Mouse (Mus musculus) embryo, embryonic 11 days (tissue): ENCODE measurements at regions not wholly inside any gene's neighbourhood (a gene's known extent, or its start where the extent isn't known, plus 50 kb on each side); places are given as distances from the start of the nearest gene placed in this dataset.
A peak's percentile ranks its signal among the peaks of the same experiment; 100 is the strongest.

ENCODE experiments used
- DNase-seq: peaks from one replicate; pipeline ENCODE4 v3.0.0-alpha.2; 2015

GRCm38 (mm10) chr6:127207308-127207707 is 55.3 kb upstream of the Ccnd2 start:
- DNase-seq = no peak

- no peak for DNase-seq
These were observed 61.4 kb upstream of the Ccnd2 start for GRCm38 (mm10) chr6:127213355-127213754.

DNA sequence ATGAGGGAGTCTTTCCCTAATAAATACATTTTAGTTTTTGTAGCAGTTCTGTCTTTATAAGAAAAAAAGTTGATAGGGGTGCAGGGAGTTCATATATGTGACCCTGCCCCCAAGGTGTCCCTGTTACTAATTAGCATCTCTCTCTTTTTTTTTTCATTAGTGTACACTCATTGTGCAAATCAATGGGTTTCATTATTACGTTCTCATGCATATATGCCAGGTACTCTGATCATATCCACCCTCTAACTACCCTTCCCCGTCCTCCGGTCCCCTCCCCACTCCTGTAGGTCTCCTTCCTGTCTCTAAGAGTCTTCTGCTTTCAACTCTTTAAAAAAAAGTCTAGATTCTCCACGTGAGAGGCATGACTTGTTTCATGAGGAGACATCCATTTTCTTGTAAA is 63.9 kb upstream of the Ccnd2 start:
- DNase-seq = no peak

DNA sequence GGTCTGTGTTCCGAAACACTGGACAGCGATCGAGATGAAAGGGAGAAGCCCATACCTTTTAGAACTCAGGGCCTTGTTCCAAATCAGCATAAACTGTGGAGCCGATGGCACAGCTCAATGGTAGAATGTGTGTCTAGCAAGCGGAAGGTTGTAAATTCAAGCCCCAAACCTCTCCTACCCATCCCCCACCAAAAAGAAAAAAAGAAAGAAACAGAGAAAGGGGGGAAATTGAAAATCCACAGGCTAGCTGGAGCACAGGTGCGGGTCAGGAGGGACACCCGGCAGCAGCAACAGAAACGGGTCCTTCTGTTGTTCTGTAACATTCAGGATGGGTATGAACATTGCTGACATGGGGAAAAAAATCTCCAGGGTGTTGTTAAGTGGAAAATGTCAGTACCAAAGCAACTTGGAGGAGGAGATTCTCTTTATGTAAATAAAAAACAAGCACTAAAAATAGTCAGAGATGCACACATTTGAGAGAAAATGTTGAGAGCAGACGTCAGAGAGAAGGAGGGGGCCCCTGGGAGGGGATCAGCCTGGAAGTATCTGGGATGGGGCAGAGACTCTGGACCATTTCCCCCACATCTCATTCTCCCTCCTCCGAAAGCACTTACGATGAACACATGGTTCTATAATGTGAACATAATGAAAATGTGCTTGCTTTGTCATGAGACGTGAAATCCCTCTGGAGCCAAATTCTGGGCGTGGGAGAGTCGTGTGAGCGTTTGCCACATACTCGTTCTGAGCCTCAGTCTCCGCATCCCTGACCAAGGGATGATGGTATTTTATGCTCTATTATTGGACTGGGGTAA is 66.8 kb upstream of the Ccnd2 start:
- DNase-seq = no peak

DNA sequence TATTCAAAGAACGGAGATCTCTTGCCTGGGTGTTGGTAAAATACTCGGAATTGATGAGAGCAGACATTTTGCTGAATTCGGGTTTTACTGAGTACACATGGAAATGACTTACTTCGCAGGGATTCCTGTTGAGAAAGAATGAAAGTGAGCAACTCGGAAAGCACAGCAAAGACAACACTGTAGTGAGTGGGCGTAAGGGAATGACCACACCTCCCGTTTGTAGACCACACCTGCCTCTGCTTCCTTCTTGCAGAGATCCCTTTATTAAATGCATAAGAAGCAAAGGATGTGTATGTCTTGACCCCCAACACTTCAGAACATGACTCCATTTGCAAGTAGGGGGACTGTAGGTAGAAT is 67.4 kb upstream of the Ccnd2 start:
- no peak for DNase-seq

DNA sequence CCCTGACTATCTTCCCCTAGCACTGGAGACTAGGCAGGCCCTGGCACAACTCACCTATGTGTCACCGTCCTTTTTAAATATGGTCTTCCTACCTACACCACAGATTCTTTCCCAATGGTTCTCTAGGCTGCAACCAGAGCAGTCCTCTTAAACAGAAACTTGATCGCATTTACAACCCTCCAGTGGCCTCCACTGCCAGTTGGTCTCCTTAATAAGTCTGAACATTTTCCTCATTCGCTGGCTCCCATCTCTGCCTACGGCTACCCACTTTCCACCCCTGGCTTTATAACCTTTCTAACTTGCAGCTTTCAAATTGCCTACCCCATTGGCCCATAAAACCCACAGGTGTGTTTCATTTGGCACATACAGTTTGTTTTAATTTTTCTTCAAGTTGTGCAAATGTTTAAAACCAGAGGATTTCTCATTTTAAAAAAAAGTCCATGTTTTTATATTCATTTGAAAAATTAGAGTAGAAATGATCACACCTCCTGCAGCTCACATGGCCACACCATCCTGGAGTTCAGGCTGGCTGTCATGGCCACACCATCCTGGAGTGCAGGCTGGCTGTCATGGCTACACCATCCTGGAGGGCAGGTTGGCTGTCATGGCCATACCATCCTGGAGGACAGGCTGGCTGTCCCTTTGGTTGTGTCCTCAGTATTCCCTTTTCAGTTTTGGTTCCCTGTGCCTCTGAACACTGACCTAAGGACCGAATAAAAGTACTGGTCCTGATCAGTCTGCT is 74.4 kb upstream of the Ccnd2 start:
- no peak for DNase-seq

- DNase-seq = no peak
These were observed 84.6 kb upstream of the Ccnd2 start for GRCm38 (mm10) chr6:127236510-127237109.

DNA sequence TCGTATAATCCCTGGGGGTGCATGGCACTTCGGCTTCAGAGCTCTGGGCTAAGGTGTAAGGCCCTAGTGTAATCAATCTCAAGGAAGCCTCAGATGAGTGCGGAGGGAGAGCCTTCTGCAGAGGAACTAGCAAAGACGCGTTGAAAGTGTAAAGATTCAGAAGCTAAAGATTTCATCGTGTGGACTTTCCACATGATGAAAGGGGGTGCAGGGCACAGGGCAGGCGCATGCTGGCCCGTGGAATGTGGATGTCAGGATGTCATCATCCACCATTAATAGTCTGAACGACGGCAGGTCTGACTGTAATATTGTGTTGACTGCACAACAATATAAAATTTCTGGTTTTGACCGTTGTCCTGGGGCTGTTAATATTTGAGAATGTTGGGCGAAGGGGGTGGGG is 85.2 kb upstream of the Ccnd2 start:
- DNase-seq = no peak

DNA sequence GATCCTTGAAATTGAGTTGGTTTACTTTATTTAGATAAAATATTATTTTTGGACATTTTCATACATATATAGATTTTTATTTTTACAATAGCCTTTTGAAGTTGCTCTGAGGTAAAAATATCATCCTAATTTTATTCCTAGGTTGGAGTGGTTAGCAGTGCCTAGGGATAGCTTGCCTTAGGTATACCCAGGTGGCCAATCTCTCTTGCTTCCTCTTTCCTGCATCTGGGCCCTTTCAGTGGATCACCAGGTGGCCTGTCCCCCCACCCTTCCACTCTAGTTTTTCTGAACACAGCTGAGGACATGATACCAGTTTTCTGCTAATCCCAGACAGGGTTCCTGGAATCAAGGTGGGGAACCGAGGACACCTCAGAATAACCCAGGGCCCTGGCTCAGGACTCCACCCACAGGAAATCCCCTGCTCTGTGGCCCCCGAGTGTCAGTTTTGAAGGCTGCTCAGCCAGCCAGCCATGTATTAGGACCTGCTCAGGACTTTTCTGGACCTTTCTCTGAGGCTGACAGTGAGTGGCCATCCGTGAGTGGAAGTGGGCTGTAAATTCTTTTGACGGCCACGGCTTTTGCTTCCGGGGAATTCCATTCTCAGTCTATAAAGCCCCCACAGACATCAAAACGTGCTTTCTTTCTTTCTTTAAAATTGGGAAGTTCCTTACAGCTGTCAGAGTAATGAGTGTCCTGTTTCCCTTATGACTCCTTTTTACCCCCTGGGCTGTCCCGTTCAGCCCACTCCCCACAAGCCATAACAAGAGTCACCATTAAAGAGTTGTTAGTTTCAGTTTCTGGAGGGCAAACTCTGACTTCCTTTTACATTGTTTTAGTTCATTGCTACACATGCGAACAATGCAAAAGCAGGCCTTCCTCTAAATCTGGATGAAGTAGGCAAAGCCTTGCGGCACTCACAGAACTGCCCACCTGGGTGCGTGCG is 87.8 kb upstream of the Ccnd2 start:
- DNase-seq = no peak

- no peak for DNase-seq
These were observed 88.7 kb upstream of the Ccnd2 start for GRCm38 (mm10) chr6:127240472-127241375.

DNA sequence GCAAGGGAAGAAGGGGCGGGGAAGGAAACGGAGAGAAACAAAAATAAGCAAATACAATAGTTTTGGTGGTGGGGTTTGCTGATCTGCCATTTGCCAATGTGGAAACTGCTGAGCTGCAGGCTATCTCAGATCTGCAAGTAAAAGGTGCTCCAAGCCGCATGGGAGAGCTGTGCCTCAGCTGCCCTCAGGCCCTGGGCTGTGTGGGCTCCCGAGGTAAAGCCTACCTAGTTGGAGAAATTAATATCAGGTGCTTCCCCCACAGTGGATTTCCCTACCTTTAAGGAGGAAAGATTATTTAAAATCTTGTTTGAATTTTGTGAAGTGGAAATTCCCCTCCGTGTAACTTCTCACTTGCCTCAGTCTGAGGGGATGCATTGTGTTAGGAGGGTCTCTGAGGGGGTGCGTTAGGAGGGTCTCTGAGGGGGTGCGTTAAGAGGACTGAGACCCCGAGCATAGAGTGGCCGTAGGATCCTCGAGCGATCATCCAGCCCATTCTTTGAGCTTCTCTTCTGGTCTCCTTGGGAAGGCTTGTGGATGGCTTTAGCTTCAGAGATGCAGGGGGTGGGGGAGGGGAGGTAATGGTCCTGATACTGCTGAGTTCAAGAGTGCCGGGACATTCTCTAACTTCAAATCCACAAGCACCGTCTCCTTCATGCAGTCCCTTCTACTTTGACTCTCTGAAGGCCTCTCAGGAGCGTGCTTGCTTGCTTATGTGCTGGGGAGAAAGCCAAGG is 89.9 kb upstream of the Ccnd2 start:
- no peak for DNase-seq

DNA sequence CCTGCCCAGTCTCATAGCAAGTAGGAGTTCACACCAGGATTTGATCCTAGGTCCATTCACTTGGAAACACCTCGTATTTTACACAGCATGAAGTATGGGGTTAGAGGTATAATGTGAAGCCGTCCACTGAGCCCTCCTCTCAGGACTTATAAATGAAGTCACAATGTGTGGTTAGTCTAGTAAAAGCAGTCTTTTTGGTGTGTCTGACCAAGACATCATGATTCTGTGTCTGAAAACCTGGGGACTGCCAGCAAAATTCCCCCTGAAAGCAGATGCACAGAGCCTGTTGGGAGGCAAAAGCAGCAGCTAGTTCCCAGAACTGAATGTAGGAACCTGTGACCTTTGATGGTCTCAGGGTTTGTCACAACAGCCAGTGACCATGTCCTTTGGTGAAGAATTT is 91.0 kb upstream of the Ccnd2 start:
- DNase-seq = no peak

- no peak for DNase-seq
These were observed 93.9 kb upstream of the Ccnd2 start for GRCm38 (mm10) chr6:127245814-127246440.

- peak; percentile 32 for DNase-seq
These were observed 94.7 kb upstream of the Ccnd2 start for GRCm38 (mm10) chr6:127246730-127247129.

DNA sequence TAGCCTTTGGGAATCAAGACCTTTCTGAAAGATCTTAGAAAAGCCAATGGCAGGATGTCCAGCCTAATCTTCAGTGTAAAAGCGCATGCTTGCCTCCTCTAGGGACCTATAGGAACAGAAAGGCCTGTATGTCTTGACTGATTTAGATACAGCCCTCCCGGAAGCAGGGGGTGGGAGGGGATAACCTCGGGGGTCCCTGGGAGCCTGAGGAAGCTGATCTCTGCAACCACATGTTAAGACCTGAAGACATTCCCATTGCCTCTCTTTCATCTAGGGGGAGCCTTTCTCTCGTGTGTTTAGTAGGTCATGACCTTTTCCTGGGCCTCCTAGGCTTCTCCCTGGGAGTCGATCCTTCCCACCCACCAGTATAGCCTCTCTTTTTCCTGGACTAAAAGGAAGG is 95.3 kb upstream of the Ccnd2 start:
- peak; percentile 39 for DNase-seq

DNA sequence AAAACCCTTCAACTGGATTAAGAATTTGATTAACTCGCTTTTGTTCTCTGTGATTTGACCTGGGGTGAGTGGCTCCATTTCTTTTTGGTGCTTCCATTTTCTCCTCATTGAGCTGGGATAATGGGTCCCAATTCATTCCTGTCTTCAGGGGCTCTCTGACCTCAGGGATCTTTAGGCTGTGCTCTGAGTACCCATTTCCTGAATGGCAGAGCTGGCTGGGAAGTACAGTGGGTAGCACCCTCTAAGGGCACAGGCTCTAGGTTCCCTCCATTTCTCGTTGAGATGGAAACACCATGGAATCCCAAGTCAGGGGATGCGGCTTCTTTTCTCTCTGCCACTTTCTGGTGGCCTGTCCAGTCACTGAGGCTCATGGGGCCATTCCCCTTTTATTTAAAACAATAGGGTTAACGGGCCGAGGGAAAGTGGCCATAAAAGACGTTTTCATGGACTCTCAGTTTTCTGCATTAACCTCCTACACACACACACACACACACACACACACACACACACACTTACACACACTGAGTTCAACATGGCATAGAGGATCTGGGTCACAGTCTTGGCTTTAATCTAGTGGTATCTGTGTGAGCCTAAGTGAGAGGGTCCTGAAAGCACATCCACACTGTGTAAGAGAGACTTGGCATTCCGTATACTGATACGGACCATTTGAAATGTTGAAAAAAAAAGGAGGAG is 98.3 kb upstream of the Ccnd2 start:
- peak; percentile 70 for DNase-seq

- peak; percentile 78 for DNase-seq
These were observed 99.1 kb upstream of the Ccnd2 start for GRCm38 (mm10) chr6:127250874-127251670.

- DNase-seq = no peak
These were observed 99.6 kb upstream of the Ccnd2 start for GRCm38 (mm10) chr6:127251671-127251985.
